Mouse (Mus musculus): ENCODE data around the gene Snta1. TPM values are rescaled to one million over a fixed set of nuclear protein-coding genes. Genes with fewer than 3 reads are reported as not detected.

Snta1 gene
- total RNA-seq, 2 experiments from 2014 or later, result 1.8 TPM; not detected in 1

GRCm38 (mm10) chr2:154425522-154425921, 17.6 kb upstream of the Snta1 start:
- no peak for ATAC-seq (replicated peaks; ENCODE audit: low FRiP score, poor library complexity, severe bottlenecking)

- no peak for ATAC-seq (replicated peaks; ENCODE audit: low FRiP score, poor library complexity, severe bottlenecking)
Observed at GRCm38 (mm10) chr2:154423548-154423947, 15.6 kb upstream of the Snta1 start.

- no peak for ATAC-seq (replicated peaks; ENCODE audit: low FRiP score, poor library complexity, severe bottlenecking)
Observed at GRCm38 (mm10) chr2:154422181-154422580, 14.3 kb upstream of the Snta1 start.

- ATAC-seq (replicated peaks; ENCODE audit: low FRiP score, poor library complexity, severe bottlenecking), result no peak
Observed at GRCm38 (mm10) chr2:154420942-154421731, 13.2 kb upstream of the Snta1 start.

GRCm38 (mm10) chr2:154419631-154420515, 12.0 kb upstream of the Snta1 start:
- ATAC-seq (replicated peaks; ENCODE audit: low FRiP score, poor library complexity, severe bottlenecking), result no peak

- ATAC-seq (replicated peaks; ENCODE audit: low FRiP score, poor library complexity, severe bottlenecking), result no peak
Observed at GRCm38 (mm10) chr2:154418001-154418400, 10.1 kb upstream of the Snta1 start.

- ATAC-seq (replicated peaks; ENCODE audit: low FRiP score, poor library complexity, severe bottlenecking), result peak; percentile 49; the same call in 1 of the 2 replicates
Observed at GRCm38 (mm10) chr2:154417107-154417506, 9.2 kb upstream of the Snta1 start.

GRCm38 (mm10) chr2:154412018-154412666, 4.2 kb upstream of the Snta1 start:
- ATAC-seq (replicated peaks; ENCODE audit: low FRiP score, poor library complexity, severe bottlenecking), result no peak

GRCm38 (mm10) chr2:154410355-154410754, 2.5 kb upstream of the Snta1 start:
- ATAC-seq (replicated peaks; ENCODE audit: low FRiP score, poor library complexity, severe bottlenecking), result no peak

- ATAC-seq (replicated peaks; ENCODE audit: low FRiP score, poor library complexity, severe bottlenecking), result no peak
Observed at GRCm38 (mm10) chr2:154407063-154407642, 746 bp downstream of the Snta1 start.

GRCm38 (mm10) chr2:154405447-154405994, 2.4 kb downstream of the Snta1 start:
- no peak for ATAC-seq (replicated peaks; ENCODE audit: low FRiP score, poor library complexity, severe bottlenecking)

GRCm38 (mm10) chr2:154402811-154403210, 5.1 kb downstream of the Snta1 start:
- ATAC-seq (replicated peaks; ENCODE audit: low FRiP score, poor library complexity, severe bottlenecking), result no peak

- ATAC-seq (replicated peaks; ENCODE audit: low FRiP score, poor library complexity, severe bottlenecking), result no peak
Observed at GRCm38 (mm10) chr2:154401976-154402375, 5.9 kb downstream of the Snta1 start.

GRCm38 (mm10) chr2:154399325-154399724, 8.6 kb downstream of the Snta1 start:
- ATAC-seq (replicated peaks; ENCODE audit: low FRiP score, poor library complexity, severe bottlenecking), result no peak

- ATAC-seq (replicated peaks; ENCODE audit: low FRiP score, poor library complexity, severe bottlenecking), result no peak
Observed at GRCm38 (mm10) chr2:154398267-154398666, 9.6 kb downstream of the Snta1 start.

- no peak for ATAC-seq (replicated peaks; ENCODE audit: low FRiP score, poor library complexity, severe bottlenecking)
Observed at GRCm38 (mm10) chr2:154396529-154396928, 11.4 kb downstream of the Snta1 start.

- ATAC-seq (replicated peaks; ENCODE audit: low FRiP score, poor library complexity, severe bottlenecking), result no peak
Observed at GRCm38 (mm10) chr2:154394602-154395001, 13.3 kb downstream of the Snta1 start.

- no peak for ATAC-seq (replicated peaks; ENCODE audit: low FRiP score, poor library complexity, severe bottlenecking)
Observed at GRCm38 (mm10) chr2:154390180-154390964, 17.5 kb downstream of the Snta1 start.

GRCm38 (mm10) chr2:154379103-154379502, 28.8 kb downstream of the Snta1 start:
- no peak for ATAC-seq (replicated peaks; ENCODE audit: low FRiP score, poor library complexity, severe bottlenecking)
